Mouse (Mus musculus): ENCODE measurements around the gene Cpne5.

DNA sequence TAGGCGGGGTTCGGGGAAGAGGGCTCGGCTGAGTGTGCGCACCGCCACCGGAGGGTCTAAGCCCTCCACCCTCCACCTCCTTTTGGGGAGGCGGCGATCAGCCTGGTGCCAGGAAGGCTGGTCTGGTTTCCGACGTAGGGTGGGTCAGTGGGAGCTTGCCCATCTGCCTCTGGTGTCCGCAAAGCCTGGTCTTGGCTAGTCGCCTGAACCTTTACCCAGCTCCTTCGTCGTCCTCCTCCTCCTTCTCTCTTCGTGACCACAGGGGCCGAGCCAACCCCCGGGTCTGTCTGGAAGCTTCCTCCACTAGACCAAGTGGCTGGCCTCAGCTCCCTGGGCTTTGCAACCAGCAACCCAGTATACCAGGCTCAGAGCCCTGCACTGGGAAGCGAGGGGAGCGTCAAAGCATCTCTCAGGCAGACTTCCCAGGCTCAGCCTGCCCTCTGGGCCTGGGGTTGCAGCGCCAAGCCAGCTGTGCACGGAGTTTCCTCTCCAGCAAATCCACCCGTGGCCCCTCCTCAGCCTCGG is 516 bp upstream of the Cpne5 start:
- TF ChIP-seq CTCF (IDR thresholded peaks at IDR 0.05; ENCODE audit: control insufficient read depth, insufficient read depth, insufficient read length) = no peak
- no peak for TF ChIP-seq MAX (IDR thresholded peaks at IDR 0.05)
- no peak for TF ChIP-seq CEBPB (IDR thresholded peaks at IDR 0.05; ENCODE audit: low read depth)
- no peak for TF ChIP-seq MYOG (IDR thresholded peaks at IDR 0.05; ENCODE audit: control insufficient read depth, extremely low read depth, insufficient read length)
- TF ChIP-seq MYOD1 (IDR thresholded peaks at IDR 0.05; ENCODE audit: control insufficient read depth, insufficient read length, low read depth) = no peak

All from C2C12 (cell line).